8 mouse cellular contexts compared by ENCODE assay signal in the genomic region with DNA sequence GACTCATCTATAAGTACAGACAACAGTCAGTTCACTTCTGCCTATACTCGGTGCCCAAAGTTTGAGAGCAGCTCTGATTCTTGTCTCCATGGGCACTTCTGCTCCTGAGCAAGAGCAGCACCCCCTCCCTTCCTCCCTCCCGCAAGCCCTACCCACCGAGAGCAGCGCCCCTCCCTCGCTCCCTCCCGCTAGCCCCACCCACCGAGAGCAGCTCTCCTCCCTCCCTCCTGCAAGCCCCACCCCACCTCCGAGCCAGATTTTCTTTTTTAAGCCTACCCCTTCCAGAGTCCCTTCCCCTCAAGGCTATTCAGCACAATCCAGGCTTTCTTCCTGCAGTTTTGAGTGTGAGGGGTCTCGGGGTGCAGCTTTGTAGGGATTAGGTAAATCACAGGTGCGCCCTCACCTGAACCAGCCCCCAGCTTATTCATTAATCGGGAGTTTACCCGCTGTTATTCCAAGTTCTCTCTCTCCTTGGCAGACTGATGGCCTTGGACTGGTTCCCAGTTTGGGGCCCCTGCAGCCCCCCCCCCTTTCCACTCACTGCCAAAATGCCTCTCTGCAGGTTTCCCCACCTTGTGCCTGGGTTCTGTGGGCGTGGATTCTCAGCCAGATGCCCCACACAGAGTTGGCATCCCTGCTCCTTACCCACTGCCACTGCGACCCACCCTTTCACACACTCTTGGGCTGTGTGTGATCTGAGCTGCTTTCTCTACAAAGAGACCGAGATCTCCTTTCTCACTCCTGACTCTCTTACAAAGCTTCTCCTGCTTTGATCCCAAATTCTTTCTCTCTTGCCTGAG.
DNase-seq lines count a peak whose midpoint lies in the region; ATAC-seq lines count a peak whose summit lies in the region.

No protein-coding gene starts in this region.

- no peaks in the 10 kb centered on the region for H3K27me3 ChIP-seq in embryonic facial prominence, embryonic 11.5 days (ENCODE audit: control insufficient read depth, insufficient read depth, low read length)
- H3K27me3 ChIP-seq in hindbrain, embryonic 14.5 days (ENCODE audit: control insufficient read depth, insufficient read depth, low read length) = no peaks in the 10 kb centered on the region
- no peaks in the 10 kb centered on the region for H3K27me3 ChIP-seq in midbrain, embryonic 15.5 days (replicated peaks)

- no peak overlapping the region for H3K27ac ChIP-seq in embryonic facial prominence, embryonic 11.5 days (replicated peaks; ENCODE audit: low read depth, low read length)
- no peak overlapping the region for H3K27ac ChIP-seq in hindbrain, embryonic 14.5 days
- no peak overlapping the region for H3K27ac ChIP-seq in midbrain, embryonic 15.5 days

- peak overlapping the region; percentile 31 for H3K4me2 ChIP-seq in embryonic facial prominence, embryonic 11.5 days (ENCODE audit: low read depth, low read length)
- H3K4me2 ChIP-seq in hindbrain, embryonic 14.5 days (replicated peaks) = peak overlapping the region; percentile 50
- peak overlapping the region; percentile 44 for H3K4me2 ChIP-seq in midbrain, embryonic 15.5 days

- H3K9ac ChIP-seq in embryonic facial prominence, embryonic 11.5 days (replicated peaks; ENCODE audit: low read length) = peak overlapping the region; percentile 23; the same call in 1 of the 2 replicates
- peak overlapping the region; percentile 42; the same call in 1 of the 2 replicates for H3K9ac ChIP-seq in hindbrain, embryonic 14.5 days
- H3K9ac ChIP-seq in midbrain, embryonic 15.5 days = no peak overlapping the region

- H3K4me1 ChIP-seq in embryonic facial prominence, embryonic 11.5 days (ENCODE audit: control insufficient read depth, insufficient read depth, low read length) = peaks cover under 1% of the 10 kb centered on the region
- H3K4me1 ChIP-seq in hindbrain, embryonic 14.5 days (replicated peaks; ENCODE audit: control insufficient read depth, insufficient read depth, low read length) = peaks cover 13% of the 10 kb centered on the region
- H3K4me1 ChIP-seq in midbrain, embryonic 15.5 days = peaks cover 18% of the 10 kb centered on the region

- H3K36me3 ChIP-seq in embryonic facial prominence, embryonic 11.5 days (replicated peaks; ENCODE audit: control insufficient read depth, insufficient read depth, low read depth, low read length) = no peaks in the 10 kb centered on the region
- no peaks in the 10 kb centered on the region for H3K36me3 ChIP-seq in hindbrain, embryonic 14.5 days (replicated peaks; ENCODE audit: control insufficient read depth, insufficient read depth)
- no peaks in the 10 kb centered on the region for H3K36me3 ChIP-seq in midbrain, embryonic 15.5 days (replicated peaks)

- peak; percentile 47 for DNase-seq in right cerebral cortex, postnatal 14 days
- DNase-seq in right cerebral cortex, adult 2 months (ENCODE audit: low spot score in 2 of 2) = no peak
- DNase-seq in embryonic facial prominence, embryonic 11.5 days (ENCODE audit: low spot score) = peak; percentile 78
- peak; percentile 59 for DNase-seq in hindbrain, embryonic 14.5 days (ENCODE audit: low spot score)
- peak; percentile 83 for DNase-seq in liver
- DNase-seq in yolk sac, embryonic 10.5 days (ENCODE audit: low spot score) = peak; percentile 91
- DNase-seq in cerebellum, adult 8-10 months = no peak

- H3K9me3 ChIP-seq in embryonic facial prominence, embryonic 11.5 days (replicated peaks; ENCODE audit: control insufficient read depth, low read length) = no peaks in the 10 kb centered on the region
- H3K9me3 ChIP-seq in hindbrain, embryonic 14.5 days (ENCODE audit: control insufficient read depth, low read length) = no peaks in the 10 kb centered on the region
- H3K9me3 ChIP-seq in midbrain, embryonic 15.5 days = no peaks in the 10 kb centered on the region

- ATAC-seq in embryonic facial prominence, embryonic 11.5 days (replicated peaks; ENCODE audit: insufficient number of reproducible peaks, low FRiP score, low TSS enrichment, low read depth) = peak; percentile 71
- ATAC-seq in hindbrain, embryonic 14.5 days (ENCODE audit: low FRiP score) = peak; percentile 69; the same call in 1 of the 2 replicates
- ATAC-seq in midbrain, embryonic 15.5 days (replicated peaks) = peak; percentile 59

- 4% methylated on average over 15 of the region's 15 CpGs for WGBS in embryonic facial prominence, embryonic 11.5 days
- WGBS in hindbrain, embryonic 14.5 days = 4% methylated on average over 15 of the region's 15 CpGs
- whole genome bisulfite sequencing in midbrain, embryonic 15.5 days = 4% methylated on average over 15 of the region's 15 CpGs

- no peak overlapping the region for H3K4me3 ChIP-seq in embryonic facial prominence, embryonic 11.5 days (ENCODE audit: low read depth, low read length)
- H3K4me3 ChIP-seq in hindbrain, embryonic 14.5 days (replicated peaks; ENCODE audit: low read length) = peak overlapping the region; percentile 23
- H3K4me3 ChIP-seq in midbrain, embryonic 15.5 days = peak overlapping the region; percentile 4; the same call in 1 of the 2 replicates

Comparison
In these comparisons a context has a peak if more than half of its experiments do, and no peak if none do; other contexts are left out.
1. DNase-seq: peak in right cerebral cortex, postnatal 14 days (single experiment), embryonic facial prominence, embryonic 11.5 days (single experiment), hindbrain, embryonic 14.5 days (single experiment), liver (single experiment) and yolk sac, embryonic 10.5 days (single experiment); none in right cerebral cortex, adult 2 months (0 of 2) and cerebellum, adult 8-10 months (single experiment).
2. Peak in every context shown above with its lines, with median percentiles within 50 percentile points of each other: ATAC-seq and H3K4me2 ChIP-seq.